Mouse (Mus musculus) heart, adult 2 months (tissue): ENCODE measurements around the gene Klrb1b.

Source experiments
- CTCF ChIP-seq: fragments of 200-600 bp; IDR thresholded peaks from 2 replicates; pipeline ENCODE4 v1.8.1; 2022; ENCODE audit warnings: antibody characterized with exemption, mild to moderate bottlenecking, moderate library complexity
- EP300 ChIP-seq: fragments of 200-500 bp; IDR thresholded peaks from 2 replicates; pipeline ENCODE4 v1.6.1; 2011; ENCODE audit warnings: low read depth, low read length, control low read depth; ENCODE audit not compliant: insufficient read depth
- POLR2A ChIP-seq: fragments of 200-500 bp; IDR thresholded peaks from 2 replicates; pipeline ENCODE4 v1.6.1; 2011; ENCODE audit warnings: mild to moderate bottlenecking, low read depth, low read length, control low read depth; ENCODE audit not compliant: insufficient read depth

DNA sequence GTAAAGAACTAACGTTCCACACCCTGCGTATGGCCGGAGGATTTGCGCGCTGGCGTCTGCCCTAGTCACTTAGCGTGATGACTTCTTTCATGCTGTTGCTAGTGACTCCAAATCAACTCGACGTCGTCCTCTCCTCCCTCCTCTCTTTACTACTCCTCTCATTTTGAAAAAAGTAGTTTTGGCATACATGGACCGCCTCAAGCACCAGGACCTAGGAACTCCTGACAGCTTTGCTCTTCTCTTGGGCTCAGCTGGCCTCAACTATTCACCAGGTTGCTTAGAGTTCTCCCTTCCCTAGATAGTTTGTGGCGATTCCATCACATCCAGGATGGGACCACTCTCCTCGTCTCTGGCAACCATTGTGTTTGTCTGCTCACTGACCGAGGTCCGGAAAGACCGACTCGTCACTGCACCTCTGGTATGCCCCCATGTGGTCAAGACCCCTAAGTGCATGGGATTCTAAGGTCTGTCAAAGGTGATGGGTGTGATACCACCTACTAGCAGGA is 13.2 kb upstream of the Klrb1b start:
- TF ChIP-seq CTCF (no peak; the same call in 1 of the 2 replicates), EP300 (peak; percentile 79), POLR2A (peak; percentile 77)
